Mouse (Mus musculus) gastrocnemius, adult 2 months (tissue): ENCODE measurements around the gene Atg4a. TPM values are rescaled to one million over a fixed set of nuclear protein-coding genes. Genes with fewer than 3 reads are reported as not detected.

Experiments
- DNase-seq: peaks from one replicate; pipeline ENCODE4 v3.0.0; 2022
- H3K27ac ChIP-seq: fragments of 200-600 bp; 2 replicates; pipeline ENCODE4 v1.8.1; 2022; ENCODE audit warnings: mild to moderate bottlenecking
- H3K4me3 ChIP-seq: fragments of 200-600 bp; 2 replicates; pipeline ENCODE4 v1.8.1; 2022; ENCODE audit warnings: mild to moderate bottlenecking, moderate library complexity
- CTCF ChIP-seq: fragments of 200-600 bp; IDR thresholded peaks from 2 replicates; pipeline ENCODE4 v1.8.1; 2022; ENCODE audit warnings: antibody characterized with exemption, mild to moderate bottlenecking, moderate library complexity
- intact Hi-C: fragments of 180-260 bp; cut with DNase I; formaldehyde crosslinking; loops from one replicate; pipeline ENCODE4 v1.15.1; 2025
- long read RNA-seq, 2 experiments: library from polyadenylated mRNA; stranded (forward); transcript quantifications; one replicate each; pipeline ENCODE4 v2.0.0; 2021
- total RNA-seq, 2 experiments: library from RNA; stranded (reverse); gene quantifications; 2 replicates each; pipeline ENCODE4 v1.2.3; 2021

Atg4a gene
- 10 to 100 TPM; 17.7 to 23.9 TPM for total RNA-seq
- long read RNA-seq, experiment 1, transcript Atg4a-201 (13 exons, 2,202 nt) = major isoform, 42 of 51 reads
- long read RNA-seq, experiment 1, partial matches to known transcripts = 9 of 51 reads
- long read RNA-seq, experiment 1, other reads (novel, unspliced or antisense) = 0 of 51 reads
- long read RNA-seq, experiment 2, transcript Atg4a-201 (13 exons, 2,202 nt) = major isoform, 38 of 48 reads
- long read RNA-seq, experiment 2, partial matches to known transcripts = 9 of 48 reads
- long read RNA-seq, experiment 2, other reads (novel, unspliced or antisense) = 1 of 48 reads

- Histone ChIP-seq H3K27ac (peak within 1 kb of the TSS; percentile 84), H3K4me3 (peak within 1 kb of the TSS; percentile 79)
- intact Hi-C loops = no loop called here
- TF ChIP-seq CTCF = no peak
- peak; percentile 91 for DNase-seq
Observed at GRCm38 (mm10) chrX:140956272-140956940, at the start of gene Atg4a, which contains the start of gene Psmd10. Gene Atg4a, plus strand, starts transcription at chrX:140956907. Gene Psmd10, minus strand, starts transcription at chrX:140956728.

GRCm38 (mm10) chrX:140907360-140907759 lies 49.3 kb upstream of the Atg4a start, which contains the start of gene Vsig1:
Gene Vsig1, plus strand, starts transcription at chrX:140907608.
- DNase-seq = no peak
- no peak within 1 kb of the TSS for H3K4me3 ChIP-seq
- H3K27ac ChIP-seq = no peak within 1 kb of the TSS
- intact Hi-C loops = no loop called here
- TF ChIP-seq CTCF = no peak

GRCm38 (mm10) chrX:140921321-140921720 lies 35.4 kb upstream of the Atg4a start:
- Histone ChIP-seq H3K27ac (no peak overlapping the region), H3K4me3 (no peak overlapping the region)
- TF ChIP-seq CTCF = no peak
- intact Hi-C loops = no loop called here
- DNase-seq = no peak

GRCm38 (mm10) chrX:140932066-140932465 lies 24.6 kb upstream of the Atg4a start:
- peak; percentile 29 for TF ChIP-seq CTCF
- intact Hi-C loops = no loop called here
- no peak for DNase-seq
- Histone ChIP-seq H3K27ac (no peak overlapping the region), H3K4me3 (no peak overlapping the region)

- H3K4me3 ChIP-seq = no peak overlapping the region
- no peak overlapping the region for H3K27ac ChIP-seq
- TF ChIP-seq CTCF = no peak
- DNase-seq = no peak
- intact Hi-C loops = no loop called here
Observed at GRCm38 (mm10) chrX:140933263-140933662, 23.4 kb upstream of the Atg4a start.

GRCm38 (mm10) chrX:140936271-140936670 lies 20.4 kb upstream of the Atg4a start:
- intact Hi-C loops = no loop called here
- no peak for TF ChIP-seq CTCF
- DNase-seq = no peak
- Histone ChIP-seq H3K27ac (no peak overlapping the region), H3K4me3 (no peak overlapping the region)

GRCm38 (mm10) chrX:140953618-140954017 lies 3.1 kb upstream of the Atg4a start:
- no peak for DNase-seq
- TF ChIP-seq CTCF = no peak
- H3K27ac ChIP-seq = no peak overlapping the region
- no peak overlapping the region for H3K4me3 ChIP-seq
- intact Hi-C loops = no loop called here

- intact Hi-C loops = no loop called here
- no peak for DNase-seq
- peak overlapping the region; percentile 84 for H3K27ac ChIP-seq
- no peak for TF ChIP-seq CTCF
- H3K4me3 ChIP-seq = peak overlapping the region; percentile 79
Observed at GRCm38 (mm10) chrX:140956959-140957358, 252 bp downstream of the Atg4a start.

- no peak for TF ChIP-seq CTCF
- DNase-seq = no peak
- Histone ChIP-seq H3K27ac (peak overlapping the region; percentile 33), H3K4me3 (no peak overlapping the region)
- intact Hi-C loops = no loop called here
Observed at GRCm38 (mm10) chrX:140978943-140979342, 22.2 kb downstream of the Atg4a start.

GRCm38 (mm10) chrX:140979546-140979945 lies 22.8 kb downstream of the Atg4a start:
- DNase-seq = no peak
- TF ChIP-seq CTCF = no peak
- Histone ChIP-seq H3K27ac (peak overlapping the region; percentile 33), H3K4me3 (no peak overlapping the region)
- intact Hi-C loops = no loop called here

- intact Hi-C loops = no loop called here
- Histone ChIP-seq H3K4me3 (no peak overlapping the region), H3K27ac (peak overlapping the region; percentile 33)
- TF ChIP-seq CTCF = no peak
- no peak for DNase-seq
Observed at GRCm38 (mm10) chrX:140980163-140980562, 23.5 kb downstream of the Atg4a start.

- intact Hi-C loops = no loop called here
- no peak for TF ChIP-seq CTCF
- peak; percentile 52 for DNase-seq
- H3K4me3 ChIP-seq = peak overlapping the region; percentile 3; the same call in 1 of the 2 replicates
- H3K27ac ChIP-seq = peak overlapping the region; percentile 73
Observed at GRCm38 (mm10) chrX:140983206-140983960, 26.7 kb downstream of the Atg4a start.

- intact Hi-C loops = no loop called here
- Histone ChIP-seq H3K27ac (peak overlapping the region; percentile 73), H3K4me3 (no peak overlapping the region)
- no peak for DNase-seq
- no peak for TF ChIP-seq CTCF
Observed at GRCm38 (mm10) chrX:140984795-140985194, 28.1 kb downstream of the Atg4a start.
